Mouse (Mus musculus): ENCODE measurements at regions not wholly inside any gene's neighbourhood (a gene's known extent, or its start where the extent isn't known, plus 50 kb on each side); places are given as distances from the start of the nearest gene placed in this dataset.
A peak's percentile ranks its signal among the peaks of the same experiment; 100 is the strongest.
"Not testable (repeated sequence)": the region's sequence is repeated elsewhere in the genome, so short reads cannot be mapped to it uniquely, and the experiment has no call there.

- H3K27ac ChIP-seq, result no peak overlapping the region
- ATAC-seq (ENCODE audit: low FRiP score, low read depth), result no peak
- WGBS, result 37% methylated on average over 20 of the region's 20 CpGs
- no peak overlapping the region for H3K4me2 ChIP-seq (replicated peaks)
- H3K4me3 ChIP-seq, result no peak overlapping the region
- peaks cover 11% of the 10 kb centered on the region for H3K4me1 ChIP-seq
- H3K27me3 ChIP-seq, result no peaks in the 10 kb centered on the region
- H3K9ac ChIP-seq, result no peak overlapping the region
- no peaks in the 10 kb centered on the region for H3K36me3 ChIP-seq
- no peaks in the 10 kb centered on the region; the same call in 1 of the 2 replicates for H3K9me3 ChIP-seq
Observed at GRCm38 (mm10) chr2:168424277-168425099, 143.0 kb upstream of the Kcng1 start.

GRCm38 (mm10) chr2:168423551-168423950, 142.0 kb upstream of the Kcng1 start:
- no peak overlapping the region for H3K4me2 ChIP-seq (replicated peaks)
- no peak overlapping the region for H3K4me3 ChIP-seq
- no peaks in the 10 kb centered on the region for H3K27me3 ChIP-seq
- peaks cover 11% of the 10 kb centered on the region for H3K4me1 ChIP-seq
- H3K9me3 ChIP-seq, result no peaks in the 10 kb centered on the region; the same call in 1 of the 2 replicates
- no peaks in the 10 kb centered on the region for H3K36me3 ChIP-seq
- no peak for ATAC-seq (ENCODE audit: low FRiP score, low read depth)
- H3K27ac ChIP-seq, result no peak overlapping the region
- WGBS, result 66% methylated on average over 6 of the region's 6 CpGs
- H3K9ac ChIP-seq, result no peak overlapping the region

- Histone ChIP-seq H3K4me3 (no peak overlapping the region), H3K4me2 (replicated peaks) (no peak overlapping the region), H3K9ac (no peak overlapping the region), H3K36me3 (no peaks in the 10 kb centered on the region), H3K4me1 (no peaks in the 10 kb centered on the region), H3K27ac (no peak overlapping the region), H3K9me3 (no peaks in the 10 kb centered on the region; the same call in 1 of the 2 replicates), H3K27me3 (no peaks in the 10 kb centered on the region)
- WGBS, result 27% methylated on average over 17 of the region's 17 CpGs
- ATAC-seq (ENCODE audit: low FRiP score, low read depth), result no peak
Observed at GRCm38 (mm10) chr2:168415140-168415539, 133.6 kb upstream of the Kcng1 start.

GRCm38 (mm10) chr2:168414110-168414872, 132.8 kb upstream of the Kcng1 start:
- H3K4me3 ChIP-seq, result no peak overlapping the region
- no peaks in the 10 kb centered on the region for H3K36me3 ChIP-seq
- no peaks in the 10 kb centered on the region for H3K4me1 ChIP-seq
- H3K27me3 ChIP-seq, result no peaks in the 10 kb centered on the region
- 84% methylated on average over 18 of the region's 18 CpGs for WGBS
- H3K9me3 ChIP-seq, result no peaks in the 10 kb centered on the region
- no peak overlapping the region for H3K4me2 ChIP-seq (replicated peaks)
- no peak for ATAC-seq (ENCODE audit: low FRiP score, low read depth)
- no peak overlapping the region for H3K9ac ChIP-seq
- no peak overlapping the region for H3K27ac ChIP-seq

- H3K4me3 ChIP-seq, result no peak overlapping the region
- no peak overlapping the region for H3K4me2 ChIP-seq (replicated peaks)
- no peaks in the 10 kb centered on the region for H3K4me1 ChIP-seq
- no peak for ATAC-seq (ENCODE audit: low FRiP score, low read depth)
- H3K36me3 ChIP-seq, result no peaks in the 10 kb centered on the region
- no peak overlapping the region for H3K27ac ChIP-seq
- 51% methylated on average over 6 of the region's 6 CpGs for WGBS
- H3K27me3 ChIP-seq, result no peaks in the 10 kb centered on the region
- H3K9ac ChIP-seq, result no peak overlapping the region
- 0 out of 2 replicates have a peak, but pooled peaks cover 7% of the 10 kb centered on the region for H3K9me3 ChIP-seq
Observed at GRCm38 (mm10) chr2:168412853-168413252, 131.3 kb upstream of the Kcng1 start.

GRCm38 (mm10) chr2:168402782-168403513, 121.4 kb upstream of the Kcng1 start:
- no peak overlapping the region for H3K4me2 ChIP-seq (replicated peaks)
- H3K27me3 ChIP-seq, result no peaks in the 10 kb centered on the region
- peaks cover 8% of the 10 kb centered on the region; the same call in 1 of the 2 replicates for H3K4me1 ChIP-seq
- 0 out of 2 replicates have a peak, but pooled peaks cover 2% of the 10 kb centered on the region for H3K9me3 ChIP-seq
- no peak overlapping the region for H3K4me3 ChIP-seq
- peak; percentile 44; the same call in 1 of the 2 replicates for ATAC-seq (ENCODE audit: low FRiP score, low read depth)
- WGBS, result 48% methylated on average over 16 of the region's 16 CpGs
- H3K36me3 ChIP-seq, result no peaks in the 10 kb centered on the region
- no peak overlapping the region for H3K27ac ChIP-seq
- no peak overlapping the region for H3K9ac ChIP-seq

GRCm38 (mm10) chr2:168399088-168399709, 117.7 kb upstream of the Kcng1 start:
- H3K36me3 ChIP-seq, result no peaks in the 10 kb centered on the region
- peaks cover 8% of the 10 kb centered on the region; the same call in 1 of the 2 replicates for H3K4me1 ChIP-seq
- no peak overlapping the region for H3K9ac ChIP-seq
- H3K9me3 ChIP-seq, result no peaks in the 10 kb centered on the region
- no peak for ATAC-seq (ENCODE audit: low FRiP score, low read depth)
- H3K4me2 ChIP-seq (replicated peaks), result no peak overlapping the region
- WGBS, result 65% methylated on average over 14 of the region's 14 CpGs
- no peak overlapping the region for H3K4me3 ChIP-seq
- H3K27ac ChIP-seq, result no peak overlapping the region
- no peaks in the 10 kb centered on the region for H3K27me3 ChIP-seq

- 0 out of 2 replicates have a peak, but pooled peaks cover 4% of the 10 kb centered on the region for H3K4me1 ChIP-seq
- H3K27ac ChIP-seq, result no peak overlapping the region
- ATAC-seq (ENCODE audit: low FRiP score, low read depth), result no peak
- H3K4me2 ChIP-seq (replicated peaks), result no peak overlapping the region
- no peaks in the 10 kb centered on the region for H3K27me3 ChIP-seq
- H3K9ac ChIP-seq, result no peak overlapping the region
- H3K36me3 ChIP-seq, result no peaks in the 10 kb centered on the region
- no peaks in the 10 kb centered on the region for H3K9me3 ChIP-seq
- WGBS, result 49% methylated on average over 3 of the region's 3 CpGs
- no peak overlapping the region for H3K4me3 ChIP-seq
Observed at GRCm38 (mm10) chr2:168396316-168396715, 114.8 kb upstream of the Kcng1 start.

- WGBS, result 94% methylated on average over 18 of the region's 18 CpGs
- Histone ChIP-seq H3K27ac (no peak overlapping the region), H3K4me2 (replicated peaks) (no peak overlapping the region), H3K4me1 (no peaks in the 10 kb centered on the region), H3K4me3 (no peak overlapping the region), H3K27me3 (no peaks in the 10 kb centered on the region), H3K9ac (no peak overlapping the region), H3K36me3 (no peaks in the 10 kb centered on the region), H3K9me3 (no peaks in the 10 kb centered on the region)
- no peak for ATAC-seq (ENCODE audit: low FRiP score, low read depth)
Observed at GRCm38 (mm10) chr2:168393341-168393740, 111.8 kb upstream of the Kcng1 start.

GRCm38 (mm10) chr2:168392171-168392570, 110.6 kb upstream of the Kcng1 start:
- not testable (repeated sequence) for H3K4me3 ChIP-seq; H3K27ac ChIP-seq; H3K4me1 ChIP-seq; H3K9me3 ChIP-seq; ATAC-seq (ENCODE audit: low FRiP score, low read depth); H3K9ac ChIP-seq; H3K27me3 ChIP-seq; H3K4me2 ChIP-seq (replicated peaks); H3K36me3 ChIP-seq
- WGBS, result 82% methylated on average over 3 of the region's 3 CpGs

- Histone ChIP-seq H3K27ac (no peak overlapping the region), H3K9me3 (peaks cover 14% of the 10 kb centered on the region), H3K27me3 (no peaks in the 10 kb centered on the region), H3K4me1 (no peaks in the 10 kb centered on the region), H3K9ac (no peak overlapping the region), H3K4me3 (no peak overlapping the region), H3K4me2 (replicated peaks) (no peak overlapping the region), H3K36me3 (no peaks in the 10 kb centered on the region)
- 63% methylated on average over 5 of the region's 5 CpGs for WGBS
- ATAC-seq (ENCODE audit: low FRiP score, low read depth), result no peak
Observed at GRCm38 (mm10) chr2:168380606-168381005, 99.1 kb upstream of the Kcng1 start.

Data from limb, embryonic 13.5 days (tissue).